Mouse (Mus musculus) layer of hippocampus, postnatal 14 days (tissue): ENCODE measurements at regions not wholly inside any gene's neighbourhood (a gene's known extent, or its start where the extent isn't known, plus 50 kb on each side); places are given as distances from the start of the nearest gene placed in this dataset.
A peak's percentile ranks its signal among the peaks of the same experiment; 100 is the strongest.

Experiments
- DNase-seq, 2 experiments: peaks; one replicate each; pipeline ENCODE4 v3.0.0; 2021 to 2022; ENCODE audit warnings: low spot score in 2 of 2, mixed read lengths in 1 of 2

DNA sequence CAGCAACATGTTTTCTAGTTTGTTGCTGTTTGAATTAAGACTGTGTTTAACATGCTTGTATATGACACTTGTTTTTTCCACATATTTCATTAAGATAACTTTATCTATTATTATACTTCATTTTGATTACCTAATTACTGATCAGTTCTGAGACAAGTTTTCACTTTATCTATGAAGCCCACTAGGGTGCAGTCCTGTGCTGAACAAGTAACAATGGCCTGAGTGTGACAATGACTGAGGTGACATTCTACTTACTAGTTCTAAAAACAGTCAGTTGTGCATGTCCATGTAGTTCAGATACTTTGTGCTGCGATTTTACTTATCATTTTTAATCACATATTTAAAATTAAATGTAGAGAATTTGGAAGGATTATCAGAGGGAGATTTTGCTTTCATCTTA lies 1795.2 kb upstream of the Gm37988 start:
- peak in 1 of 2 experiments; percentile 3 for DNase-seq

DNA sequence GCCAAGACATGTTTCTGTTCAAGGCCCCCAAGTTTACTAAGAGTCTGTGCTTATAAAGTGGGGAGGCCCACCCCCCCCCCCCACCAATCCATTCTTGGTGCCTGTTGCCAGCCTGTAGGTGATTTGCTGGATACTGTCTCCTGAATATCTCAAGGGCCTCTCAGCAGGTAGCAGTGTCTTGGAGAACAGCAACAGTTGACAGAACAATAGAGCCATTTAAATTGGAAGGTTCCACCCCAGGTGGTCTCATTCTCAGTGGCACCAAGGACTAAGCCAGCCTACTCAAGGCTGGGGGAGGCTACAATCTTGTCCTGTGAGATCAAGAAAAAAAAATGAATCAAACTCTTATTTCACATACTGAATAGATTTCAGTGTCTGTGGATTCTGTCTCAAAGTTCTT lies 1744.9 kb upstream of the Gm37988 start:
- no peak for DNase-seq

DNA sequence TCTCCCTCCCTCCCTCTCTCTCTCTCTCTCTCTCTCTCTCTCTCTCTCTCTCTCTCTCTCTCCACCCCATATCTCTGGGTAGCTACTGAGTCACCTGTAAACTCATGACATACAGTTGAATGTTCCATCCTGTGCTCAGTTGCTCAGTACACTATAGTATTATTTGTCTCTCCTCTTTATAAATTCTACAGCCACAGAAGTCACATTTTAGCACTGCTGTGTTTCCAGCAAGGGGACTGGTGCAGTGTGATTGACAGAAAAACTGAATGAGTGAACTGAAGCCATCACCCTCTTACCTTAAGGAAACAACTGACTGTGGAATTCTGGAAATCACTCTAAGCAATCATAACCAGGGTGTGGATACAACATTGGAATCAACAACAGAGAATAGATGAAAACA lies 1713.3 kb upstream of the Gm37988 start:
- DNase-seq = no peak

DNA sequence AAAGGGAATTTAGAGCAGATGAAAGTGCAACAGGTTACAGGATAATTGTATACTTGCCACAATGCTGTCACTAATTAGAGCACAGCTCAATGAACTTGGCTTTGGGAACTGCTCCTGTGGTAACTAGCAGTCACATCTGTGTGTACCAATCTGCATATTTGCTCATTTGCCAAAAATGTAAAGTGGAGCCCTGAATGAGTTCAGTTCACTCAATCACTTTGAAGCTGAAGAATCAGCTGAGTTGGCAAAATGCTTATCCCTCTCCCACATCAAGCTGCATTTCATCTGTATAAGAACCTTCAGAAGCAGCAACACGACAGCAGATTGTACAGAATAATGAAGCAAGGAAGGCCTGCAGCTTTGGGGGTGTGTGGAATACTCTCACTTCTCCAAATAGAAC lies 1712.8 kb upstream of the Gm37988 start:
- DNase-seq = peak; percentile 1 to 2

DNA sequence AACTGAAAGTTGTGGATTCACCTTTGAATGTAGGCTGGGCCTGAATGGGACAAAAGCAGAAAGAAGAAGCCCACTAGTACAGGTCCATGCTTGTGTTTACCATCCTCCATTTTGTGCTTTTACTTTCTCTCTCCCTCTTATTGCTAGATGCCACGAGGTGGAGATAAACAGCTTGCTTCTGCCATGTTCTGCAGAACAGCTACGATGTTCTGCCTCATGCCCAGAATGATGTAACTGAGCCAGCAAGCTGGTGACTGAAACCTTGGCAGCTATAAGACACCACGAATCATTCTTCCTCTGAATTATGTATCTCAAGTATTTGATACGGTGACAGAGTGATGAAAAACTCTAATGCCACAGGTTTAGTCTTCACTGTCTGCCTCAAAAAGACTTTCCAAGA lies 1694.1 kb upstream of the Gm37988 start:
- peak in 1 of 2 experiments; percentile 20 for DNase-seq

DNA sequence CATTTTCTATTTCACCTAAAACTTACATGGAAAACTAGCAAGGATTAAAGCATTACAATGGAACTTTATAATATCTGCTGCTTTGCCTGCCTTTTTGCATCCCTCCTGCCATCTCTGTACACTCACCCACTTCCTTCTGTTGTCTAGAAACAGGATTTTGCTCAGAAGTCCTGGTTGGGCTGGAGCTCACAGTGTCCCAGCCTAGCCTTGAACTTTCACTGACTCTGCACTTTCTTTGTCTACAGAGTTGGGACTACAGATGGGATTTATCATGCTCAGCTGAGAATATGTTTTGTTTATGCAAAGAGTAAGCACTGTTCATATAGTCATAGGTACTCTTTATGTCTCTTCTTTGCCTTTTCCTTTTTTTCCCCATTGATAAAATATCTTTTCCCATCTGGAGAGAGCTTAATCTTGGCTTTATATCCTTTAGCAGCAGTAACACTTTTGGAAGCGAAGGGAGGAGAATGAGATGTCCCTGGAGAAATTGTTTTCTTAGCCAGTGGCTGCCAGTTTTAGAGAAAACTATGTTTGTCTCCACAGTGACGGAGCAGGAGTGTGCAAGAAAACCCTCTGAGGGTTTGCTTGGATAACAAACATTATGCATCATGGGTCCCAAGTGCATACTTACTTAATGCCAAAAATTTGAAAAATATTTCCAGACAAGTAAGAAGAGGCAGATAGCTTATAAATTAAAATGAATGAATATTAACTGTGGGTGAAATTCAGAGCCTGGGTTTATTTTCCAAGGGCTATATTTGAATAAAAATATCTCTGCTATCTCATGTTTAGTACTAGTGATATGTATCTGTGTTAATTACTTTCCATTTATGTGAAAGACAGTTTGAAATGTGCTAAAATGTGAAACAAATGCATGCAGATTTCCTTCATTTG lies 1687.9 kb upstream of the Gm37988 start:
- peak in 1 of 2 experiments; percentile 24 for DNase-seq

DNA sequence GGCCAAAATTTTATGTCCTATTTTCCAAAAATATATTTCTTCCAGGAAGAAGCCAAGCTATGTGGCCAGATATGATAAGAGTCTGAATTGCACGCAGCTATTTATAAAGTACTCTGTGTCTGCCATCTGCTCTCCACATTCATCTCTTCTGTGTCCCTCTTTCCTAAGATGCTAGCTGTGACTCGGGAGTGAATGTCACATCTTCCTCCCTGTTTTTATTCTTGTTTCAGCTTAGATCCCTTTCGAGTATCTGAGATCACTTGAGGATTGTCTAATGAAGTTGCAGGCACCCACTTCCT lies 1687.4 kb upstream of the Gm37988 start:
- peak in 1 of 2 experiments; percentile 10 for DNase-seq

DNA sequence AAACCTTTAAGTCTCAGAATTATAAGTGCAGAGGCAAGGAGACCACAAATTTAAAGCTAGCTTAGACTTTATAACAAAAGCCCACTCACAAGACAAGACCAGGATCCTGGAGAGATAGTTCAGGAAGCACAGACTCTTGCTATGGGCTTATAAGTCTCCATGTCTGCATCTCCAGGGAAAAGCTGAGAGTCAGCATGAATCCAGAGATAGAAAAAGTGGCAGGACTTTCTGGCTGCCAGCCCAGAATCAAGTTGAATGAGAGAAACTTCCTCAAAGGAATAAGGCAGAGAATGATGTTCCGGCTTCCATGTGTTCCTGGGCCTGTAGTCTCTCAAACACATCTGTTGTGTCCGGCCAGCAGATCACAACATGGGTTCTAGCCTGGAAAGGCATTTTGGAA lies 1686.4 kb upstream of the Gm37988 start:
- DNase-seq = peak in 1 of 2 experiments; percentile 38

DNA sequence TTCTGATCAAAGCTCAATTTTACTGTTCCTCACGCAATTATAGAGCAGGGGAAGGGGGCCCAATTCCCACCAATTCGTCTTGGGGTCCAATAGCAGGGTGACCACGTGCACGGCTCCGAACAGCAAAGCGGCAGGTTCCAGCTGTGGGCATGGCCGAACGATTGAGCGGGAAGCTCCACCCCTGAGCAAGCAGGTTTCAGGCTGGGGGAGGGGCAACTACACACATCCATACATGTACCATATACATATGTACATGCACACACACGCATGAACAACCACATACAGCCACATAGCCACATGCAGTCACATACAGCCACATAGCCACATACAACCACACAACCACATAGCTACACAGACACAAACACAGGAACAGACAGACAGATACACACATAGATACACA lies 1685.9 kb upstream of the Gm37988 start:
- DNase-seq = no peak
